Mouse (Mus musculus) intestine, embryonic 14.5 days (tissue): ENCODE data around the gene Iqcf1. TPM values are rescaled to one million over a fixed set of nuclear protein-coding genes. Genes with fewer than 3 reads are reported as not detected.

Experiments
- ATAC-seq: fragments of 200-750 bp; cut with Nextera tagmentation; replicated peaks from 2 replicates; pipeline ENCODE4 v1.8.0; 2017; ENCODE audit warnings: low read depth, moderate number of reproducible peaks, moderate TSS enrichment, moderate library complexity; ENCODE audit not compliant: low FRiP score, low TSS enrichment
- DNase-seq: peaks from one replicate; pipeline ENCODE4 v3.0.0-alpha.2; 2018; ENCODE audit warnings: low spot score
- H3K27ac ChIP-seq: fragments of 300-500 bp; sonication (generic); 2 replicates; pipeline ENCODE4 v1.5.1; 2014; ENCODE audit warnings: low read depth, mild to moderate bottlenecking, control low read depth
- H3K27me3 ChIP-seq: fragments of 300-500 bp; sonication (generic); replicated peaks from 2 replicates; pipeline ENCODE4 v1.6.1; 2014; ENCODE audit warnings: low read length, control low read depth; ENCODE audit not compliant: control insufficient read depth, insufficient read depth
- H3K36me3 ChIP-seq: fragments of 300-500 bp; sonication (generic); 2 replicates; pipeline ENCODE4 v1.6.1; 2014; ENCODE audit warnings: low read length, control low read depth; ENCODE audit not compliant: control insufficient read depth, insufficient read depth
- H3K4me1 ChIP-seq: fragments of 300-500 bp; sonication (generic); replicated peaks from 2 replicates; pipeline ENCODE4 v1.6.1; 2014; ENCODE audit warnings: low read length, control low read depth, mixed read lengths; ENCODE audit not compliant: control insufficient read depth, insufficient read depth
- H3K4me2 ChIP-seq: fragments of 300-500 bp; sonication (generic); 2 replicates; pipeline ENCODE4 v1.6.1; 2014; ENCODE audit warnings: low read length
- H3K4me3 ChIP-seq: fragments of 300-500 bp; sonication (generic); 2 replicates; pipeline ENCODE4 v1.5.1; 2014; ENCODE audit warnings: low read depth, low read length, control low read depth, mixed read lengths
- H3K9ac ChIP-seq: fragments of 300-500 bp; sonication (generic); 2 replicates; pipeline ENCODE4 v1.6.1; 2014; ENCODE audit warnings: mild to moderate bottlenecking, low read length
- H3K9me3 ChIP-seq: fragments of 300-500 bp; sonication (generic); 2 replicates; pipeline ENCODE4 v1.6.1; 2016; ENCODE audit warnings: low read length, control low read depth; ENCODE audit not compliant: control insufficient read depth
- WGBS: fragments of 180-500 bp; shearing (Covaris S2); extraction: QIAGEN DNeasy Blood & Tissue Kit; methylation state at CpG from one replicate; pipeline ENCODE4 v1.1.7; 2014; 5-methylcytosine and 5-hydroxymethylcytosine counted together
- polyA plus RNA-seq: library from polyadenylated mRNA; unstranded; fragments of >200 nt; fragmentation: Nextera tagmentation; extraction: Ambion mirVana; gene quantifications from 2 replicates; pipeline ENCODE4 v1.2.1, GENCODE M21; 2014

Gene Iqcf1
- polyA plus RNA-seq, 1 experiment from 2014 or later = not detected

DNA sequence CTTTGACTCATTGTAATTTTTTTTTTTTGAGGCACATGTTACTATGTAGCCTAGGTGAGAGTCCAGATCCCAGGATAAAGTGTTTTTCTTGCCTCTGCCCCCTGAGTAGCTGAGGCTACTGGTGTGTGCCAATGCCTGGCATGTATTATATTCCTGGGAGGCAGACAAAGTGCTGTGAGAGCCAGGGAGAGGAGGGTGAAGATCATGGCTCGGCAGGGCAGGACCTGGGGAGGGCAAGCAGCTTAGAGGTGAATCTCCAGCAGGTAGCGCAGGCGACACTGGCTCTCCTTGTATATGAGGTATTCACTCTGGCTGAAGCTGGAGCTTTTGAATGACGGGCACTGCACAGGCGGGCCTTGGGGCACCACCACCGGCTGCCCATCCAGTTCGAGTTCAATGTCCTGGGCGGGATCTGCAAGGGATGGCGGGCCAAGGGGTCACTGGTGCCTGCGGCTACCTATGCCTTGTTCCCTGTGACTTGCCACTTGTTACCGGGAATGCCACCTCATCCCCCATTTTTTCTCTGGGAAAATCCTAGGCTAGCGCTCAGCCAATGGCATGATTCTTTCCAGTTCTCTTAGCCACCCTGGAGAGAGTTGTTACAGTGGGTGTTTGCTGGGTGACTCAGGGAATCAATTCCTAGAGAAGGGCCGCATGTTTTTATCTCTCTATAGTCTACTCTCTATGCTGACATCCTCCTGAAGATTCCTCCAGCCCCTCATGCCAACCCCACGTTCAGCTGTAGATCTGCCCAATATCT, 28.6 kb upstream of the Iqcf1 start:
- peak overlapping the region; percentile 42 for H3K4me2 ChIP-seq
- no peak overlapping the region for H3K9ac ChIP-seq
- H3K27me3 ChIP-seq = no peaks in the 10 kb centered on the region
- no peak overlapping the region for H3K27ac ChIP-seq
- 62% methylated on average over 14 of the region's 14 CpGs for WGBS
- peak overlapping the region; percentile 15; the same call in 1 of the 2 replicates for H3K4me3 ChIP-seq
- ATAC-seq (no peak), DNase-seq (no peak)
- H3K9me3 ChIP-seq = no peaks in the 10 kb centered on the region
- peaks cover 10% of the 10 kb centered on the region; the same call in 1 of the 2 replicates for H3K4me1 ChIP-seq
- H3K36me3 ChIP-seq = no peaks in the 10 kb centered on the region

DNA sequence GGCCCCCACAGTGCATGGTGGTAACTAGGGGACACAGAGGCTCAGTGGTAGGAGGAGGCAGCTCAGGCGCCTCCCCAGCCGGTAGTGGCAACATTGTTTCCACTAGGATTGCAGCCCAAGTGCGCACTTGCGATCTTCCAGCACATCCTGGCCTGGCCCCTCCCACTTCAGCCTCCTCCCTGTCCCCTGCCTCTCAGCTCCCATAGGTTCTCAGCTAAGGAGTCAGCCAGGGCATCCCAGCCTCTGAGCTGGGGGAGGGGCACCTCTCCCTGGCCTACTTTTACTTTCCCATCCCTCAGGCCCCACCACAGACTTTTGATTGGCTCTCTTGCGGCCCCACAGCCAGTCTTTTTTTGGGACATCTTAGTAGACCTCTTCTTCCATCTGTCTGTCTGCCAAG, 27.9 kb upstream of the Iqcf1 start:
- Histone ChIP-seq H3K27ac (no peak overlapping the region), H3K4me1 (peaks cover 15% of the 10 kb centered on the region; the same call in 1 of the 2 replicates), H3K9ac (no peak overlapping the region), H3K9me3 (no peaks in the 10 kb centered on the region), H3K4me2 (peak overlapping the region; percentile 42), H3K36me3 (no peaks in the 10 kb centered on the region), H3K27me3 (no peaks in the 10 kb centered on the region), H3K4me3 (peak overlapping the region; percentile 15; the same call in 1 of the 2 replicates)
- ATAC-seq (peak; percentile 23; the same call in 1 of the 2 replicates), DNase-seq (no peak)
- 11% methylated on average over 5 of the region's 5 CpGs for WGBS

DNA sequence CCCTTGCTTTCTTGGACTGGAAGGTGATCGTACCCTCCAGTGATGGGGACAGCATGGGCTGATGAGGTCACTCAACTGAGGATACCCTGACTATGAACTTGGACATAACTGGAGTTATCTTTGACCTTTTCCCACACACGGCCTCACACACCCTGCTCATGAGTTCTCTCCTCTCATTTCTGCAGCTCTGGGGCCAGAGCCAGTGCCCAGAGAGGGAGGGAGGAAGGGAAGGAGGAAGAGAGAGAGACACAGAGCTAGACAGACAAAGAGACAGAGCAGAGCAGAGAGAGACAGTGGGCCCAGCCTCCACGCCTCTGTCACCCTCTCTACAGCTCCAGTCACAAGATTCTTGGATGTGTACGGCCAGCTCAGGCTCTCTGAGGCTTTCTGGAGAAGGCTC, 27.4 kb upstream of the Iqcf1 start:
- DNase-seq (no peak), ATAC-seq (no peak)
- H3K4me1 ChIP-seq = peaks cover 15% of the 10 kb centered on the region; the same call in 1 of the 2 replicates
- H3K9ac ChIP-seq = no peak overlapping the region
- H3K27me3 ChIP-seq = no peaks in the 10 kb centered on the region
- WGBS = 65% methylated on average over 4 of the region's 4 CpGs
- no peaks in the 10 kb centered on the region for H3K9me3 ChIP-seq
- H3K27ac ChIP-seq = peak overlapping the region; percentile 27; the same call in 1 of the 2 replicates
- H3K36me3 ChIP-seq = no peaks in the 10 kb centered on the region
- no peak overlapping the region for H3K4me3 ChIP-seq
- no peak overlapping the region for H3K4me2 ChIP-seq

DNA sequence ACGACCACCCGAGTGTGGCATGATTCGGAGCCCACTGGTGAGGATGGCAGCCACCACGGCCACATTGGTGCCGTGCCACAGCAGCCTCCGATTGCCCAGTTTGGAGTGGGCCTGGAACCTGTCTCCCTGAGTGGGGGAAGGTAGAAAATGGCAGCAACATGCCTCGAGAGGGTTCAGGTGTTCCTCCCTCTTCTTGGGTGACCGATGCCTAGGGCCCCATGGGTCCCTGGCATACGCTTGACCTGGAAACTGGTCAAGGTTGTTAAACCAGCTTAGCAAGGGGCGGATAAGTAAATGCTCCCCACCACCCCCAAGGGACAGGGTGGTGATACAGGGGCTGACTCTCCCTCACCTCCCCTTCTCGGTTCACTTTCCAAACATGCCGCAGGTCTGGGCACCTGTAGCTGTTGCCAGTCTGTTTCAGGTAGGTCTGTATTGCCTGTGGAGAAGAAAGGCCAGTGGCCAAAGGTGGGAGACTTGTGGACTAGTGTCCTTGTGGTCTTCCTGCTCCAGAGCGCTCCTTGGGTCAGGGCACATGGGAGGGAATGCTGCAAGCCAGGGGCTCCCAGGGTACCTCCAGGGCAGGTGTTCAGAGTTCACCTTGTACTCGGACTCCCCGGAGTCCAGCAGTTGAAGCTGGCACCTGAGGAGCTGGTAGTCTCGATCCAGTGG, 26.6 kb upstream of the Iqcf1 start:
- H3K27me3 ChIP-seq = no peaks in the 10 kb centered on the region
- no peaks in the 10 kb centered on the region for H3K36me3 ChIP-seq
- H3K9ac ChIP-seq = no peak overlapping the region
- H3K4me2 ChIP-seq = no peak overlapping the region
- WGBS = 91% methylated on average over 16 of the region's 16 CpGs
- ATAC-seq = no peak
- no peak overlapping the region for H3K27ac ChIP-seq
- H3K9me3 ChIP-seq = no peaks in the 10 kb centered on the region
- no peak overlapping the region for H3K4me3 ChIP-seq
- H3K4me1 ChIP-seq = peaks cover 21% of the 10 kb centered on the region
- DNase-seq = no peak

DNA sequence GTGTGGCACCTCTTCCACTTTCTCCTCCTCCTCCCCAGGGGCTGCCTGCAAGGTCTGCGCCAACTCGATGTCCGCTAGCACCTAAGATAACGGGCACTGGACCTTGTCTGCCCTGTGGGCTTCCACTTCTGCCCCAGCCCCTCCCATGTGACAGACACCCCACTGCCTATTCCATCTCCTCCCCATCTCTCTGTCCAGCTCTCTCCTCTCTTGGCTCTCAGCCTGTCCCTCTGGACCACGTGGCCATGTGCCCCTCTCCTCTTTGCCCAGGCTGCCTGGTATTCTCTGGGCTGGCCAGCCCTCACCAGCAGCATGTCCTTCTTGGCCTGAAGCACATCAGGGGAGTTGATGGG, 26.0 kb upstream of the Iqcf1 start:
- WGBS = 74% methylated on average over 5 of the region's 5 CpGs
- no peaks in the 10 kb centered on the region for H3K36me3 ChIP-seq
- DNase-seq = no peak
- H3K4me3 ChIP-seq = no peak overlapping the region
- no peak for ATAC-seq
- H3K9me3 ChIP-seq = no peaks in the 10 kb centered on the region
- H3K27ac ChIP-seq = no peak overlapping the region
- H3K27me3 ChIP-seq = no peaks in the 10 kb centered on the region
- H3K4me2 ChIP-seq = no peak overlapping the region
- no peak overlapping the region for H3K9ac ChIP-seq
- H3K4me1 ChIP-seq = peaks cover 25% of the 10 kb centered on the region

DNA sequence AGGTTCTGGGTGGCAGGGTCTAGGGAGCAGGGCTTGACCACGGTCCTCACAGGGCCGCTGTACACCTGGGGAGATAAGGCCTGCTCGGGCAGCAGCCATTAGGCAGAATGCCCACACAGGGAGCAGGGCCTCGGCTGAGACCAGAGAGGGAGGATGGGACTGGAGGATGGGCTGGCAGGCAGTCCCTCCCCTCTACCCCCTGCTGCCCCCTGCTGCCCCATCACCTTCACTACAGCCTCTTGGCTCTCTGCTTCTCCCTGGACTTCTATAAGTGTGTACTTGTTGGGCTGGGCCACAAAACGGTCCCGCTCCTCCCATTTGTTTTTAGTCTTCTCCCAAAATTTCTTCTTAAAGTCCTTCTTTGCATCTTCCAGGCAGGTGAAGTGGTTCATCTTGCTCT, 25.3 kb upstream of the Iqcf1 start:
- no peak overlapping the region for H3K4me2 ChIP-seq
- peaks cover 25% of the 10 kb centered on the region for H3K4me1 ChIP-seq
- no peaks in the 10 kb centered on the region for H3K9me3 ChIP-seq
- 9% methylated on average over 6 of the region's 6 CpGs for WGBS
- H3K36me3 ChIP-seq = peaks cover 3% of the 10 kb centered on the region; the same call in 1 of the 2 replicates
- no peaks in the 10 kb centered on the region for H3K27me3 ChIP-seq
- no peak overlapping the region for H3K27ac ChIP-seq
- ATAC-seq (no peak), DNase-seq (peak; percentile 75)
- no peak overlapping the region for H3K4me3 ChIP-seq
- peak overlapping the region; percentile 31; the same call in 1 of the 2 replicates for H3K9ac ChIP-seq

DNA sequence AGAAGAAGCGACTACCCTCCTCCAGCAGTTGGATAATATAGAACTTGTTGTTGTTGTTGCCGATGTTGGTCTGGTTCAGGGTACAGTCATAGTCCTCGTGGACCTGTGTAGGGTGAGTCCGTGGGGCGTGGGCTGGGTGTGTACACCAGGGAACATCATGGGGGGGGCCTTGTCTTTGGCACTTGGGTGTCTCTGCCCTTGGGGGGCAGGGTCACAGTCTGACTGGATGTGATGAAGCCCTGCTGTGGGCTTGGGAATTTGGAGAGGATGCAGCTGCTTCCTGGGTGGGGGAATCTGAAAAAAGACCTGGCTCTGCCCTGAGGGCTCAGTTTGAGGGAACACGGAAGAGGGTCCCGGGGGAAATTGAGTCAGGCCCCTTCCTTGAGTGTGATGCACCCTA, 24.7 kb upstream of the Iqcf1 start:
- Histone ChIP-seq H3K4me1 (peaks cover 25% of the 10 kb centered on the region), H3K27me3 (no peaks in the 10 kb centered on the region), H3K27ac (no peak overlapping the region), H3K4me3 (no peak overlapping the region), H3K9ac (no peak overlapping the region), H3K36me3 (peaks cover 5% of the 10 kb centered on the region; the same call in 1 of the 2 replicates), H3K4me2 (no peak overlapping the region), H3K9me3 (no peaks in the 10 kb centered on the region)
- ATAC-seq (no peak), DNase-seq (no peak)
- WGBS = 71% methylated on average over 7 of the region's 7 CpGs

DNA sequence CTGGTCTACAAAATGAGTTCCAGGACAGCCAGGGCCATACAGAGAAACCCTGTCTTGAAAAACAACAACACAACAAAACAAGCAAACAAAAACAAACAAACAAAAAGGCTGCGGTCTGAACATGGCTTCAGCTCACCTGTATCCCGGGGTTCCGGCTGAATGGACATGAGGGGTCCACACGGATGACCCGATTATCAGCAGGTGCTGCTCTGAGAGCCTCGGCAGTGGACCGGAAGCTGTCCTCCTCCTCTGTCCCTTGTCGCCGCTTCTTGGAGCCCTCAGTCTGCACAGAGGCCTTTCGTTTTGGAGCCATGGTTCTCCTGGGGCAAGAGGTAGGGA, 24.1 kb upstream of the Iqcf1 start, which contains the start of gene Rrp9:
Rrp9 (plus strand) TSS at position 301 of the 339 bp plus-strand sequence.
- Histone ChIP-seq H3K9ac (no peak within 1 kb of the TSS), H3K9me3 (no peaks in the 10 kb centered on the region), H3K27me3 (no peaks in the 10 kb centered on the region), H3K4me2 (peak within 1 kb of the TSS; percentile 33), H3K4me1 (peaks cover 25% of the 10 kb centered on the region), H3K27ac (no peak within 1 kb of the TSS), H3K36me3 (peaks cover 9% of the 10 kb centered on the region; the same call in 1 of the 2 replicates), H3K4me3 (no peak within 1 kb of the TSS)
- DNase-seq = no peak
- no peak for ATAC-seq
- WGBS = 90% methylated on average over 10 of the region's 10 CpGs
